Mouse (Mus musculus) hindbrain, embryonic 14.5 days (tissue): ENCODE results near the gene Nfkb2. TPM values are rescaled to one million over a fixed set of nuclear protein-coding genes. Genes with fewer than 3 reads are reported as not detected.

Experiments
- ATAC-seq: fragments of 200-750 bp; cut with Nextera tagmentation; 2 replicates; pipeline ENCODE4 v1.8.0; 2017; ENCODE audit warnings: moderate number of reproducible peaks, mild to moderate bottlenecking, moderate TSS enrichment, moderate library complexity; ENCODE audit not compliant: low FRiP score
- DNase-seq: peaks from one replicate; pipeline ENCODE4 v3.0.0-alpha.2; 2015; ENCODE audit warnings: low spot score
- H3K27ac ChIP-seq: fragments of 300-500 bp; sonication (generic); 2 replicates; pipeline ENCODE4 v1.5.1; 2014; ENCODE audit warnings: mild to moderate bottlenecking, moderate library complexity
- H3K27me3 ChIP-seq: fragments of 300-500 bp; sonication (generic); 2 replicates; pipeline ENCODE4 v1.6.1; 2014; ENCODE audit warnings: mild to moderate bottlenecking, low read length, mixed read lengths; ENCODE audit not compliant: control insufficient read depth, insufficient read depth
- H3K36me3 ChIP-seq: fragments of 300-500 bp; sonication (generic); replicated peaks from 2 replicates; pipeline ENCODE4 v1.6.1; 2014; ENCODE audit not compliant: control insufficient read depth, insufficient read depth
- H3K4me1 ChIP-seq: fragments of 300-500 bp; sonication (generic); replicated peaks from 2 replicates; pipeline ENCODE4 v1.6.1; 2014; ENCODE audit warnings: antibody characterized with exemption, low read length, mixed read lengths; ENCODE audit not compliant: control insufficient read depth, insufficient read depth
- H3K4me2 ChIP-seq: fragments of 300-500 bp; sonication (generic); replicated peaks from 2 replicates; pipeline ENCODE4 v1.6.1; 2014; ENCODE audit warnings: mild to moderate bottlenecking, moderate library complexity
- H3K4me3 ChIP-seq: fragments of 300-500 bp; sonication (generic); replicated peaks from 2 replicates; pipeline ENCODE4 v1.5.1; 2014; ENCODE audit warnings: mild to moderate bottlenecking, low read length
- H3K9ac ChIP-seq: fragments of 300-500 bp; sonication (generic); 2 replicates; pipeline ENCODE4 v1.6.1; 2014
- H3K9me3 ChIP-seq: fragments of 300-500 bp; sonication (generic); 2 replicates; pipeline ENCODE4 v1.6.1; 2016; ENCODE audit warnings: low read length; ENCODE audit not compliant: control insufficient read depth
- WGBS: fragments of 180-500 bp; shearing (Covaris S2); extraction: QIAGEN DNeasy Blood & Tissue Kit; methylation state at CpG from one replicate; pipeline ENCODE4 v1.1.7; 2014; 5-methylcytosine and 5-hydroxymethylcytosine counted together
- polyA plus RNA-seq: library from polyadenylated mRNA; unstranded; fragments of >200 nt; fragmentation: Nextera tagmentation; extraction: Ambion mirVana; gene quantifications from 2 replicates; pipeline ENCODE4 v1.2.1, GENCODE M21; 2014

The Nfkb2 gene
- polyA plus RNA-seq, 1 experiment from 2014 or later = 1.9 TPM

GRCm38 (mm10) chr19:46320076-46320785, 16.1 kb downstream of the Nfkb2 start:
- no peak for ATAC-seq

DNA sequence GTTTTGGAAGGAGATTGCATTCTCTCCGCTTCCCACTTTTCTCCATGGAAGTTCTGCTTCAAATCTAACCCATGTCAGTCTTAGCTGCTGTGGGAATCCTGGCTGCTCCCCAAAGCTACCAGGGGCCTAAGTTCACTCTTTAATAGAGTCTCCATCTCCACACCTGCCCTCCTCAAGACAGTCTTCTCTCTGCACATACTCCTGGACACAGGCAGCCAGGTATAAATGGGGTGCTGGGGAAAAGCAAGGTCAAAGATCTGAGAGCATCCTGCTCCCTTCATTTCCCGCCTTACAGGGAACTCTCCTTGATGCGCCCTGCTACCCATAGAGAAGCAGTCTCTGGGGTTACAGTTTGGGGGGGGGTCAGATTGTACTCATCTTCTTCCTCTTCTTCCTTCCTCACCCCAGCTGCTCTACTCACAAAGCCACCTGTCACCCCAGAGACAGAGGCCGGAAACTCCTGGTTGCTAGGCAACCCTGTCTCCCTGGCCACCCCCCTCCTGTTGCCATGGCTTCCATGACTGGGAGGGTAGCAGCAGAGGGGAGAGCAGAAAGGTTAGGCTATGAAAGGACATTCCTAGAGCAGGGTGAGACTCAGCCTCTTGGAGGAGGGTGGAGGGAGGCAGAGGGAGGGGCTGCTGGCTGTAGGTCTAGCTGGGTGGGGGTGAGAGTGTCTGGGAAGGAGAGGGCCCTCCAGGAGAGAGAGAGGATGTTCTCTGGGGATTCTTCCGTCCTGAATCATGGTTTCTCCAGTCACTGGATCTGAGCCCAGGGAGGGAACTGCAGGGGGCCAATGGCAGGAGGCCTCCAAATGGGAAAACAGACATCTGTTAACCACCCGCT, 17.2 kb downstream of the Nfkb2 start:
- H3K4me2 ChIP-seq = peak overlapping the region; percentile 36
- no peaks in the 10 kb centered on the region for H3K9me3 ChIP-seq
- ATAC-seq (peak; percentile 60), DNase-seq (peak; percentile 64)
- H3K9ac ChIP-seq = peak overlapping the region; percentile 40
- H3K4me3 ChIP-seq = 0 out of 2 replicates have a peak overlapping the region, but pooled peaks have one; percentile 3
- H3K27me3 ChIP-seq = peaks cover 48% of the 10 kb centered on the region
- peak overlapping the region; percentile 81 for H3K27ac ChIP-seq
- 17% methylated on average over 6 of the region's 6 CpGs for WGBS
- H3K4me1 ChIP-seq = peaks cover 80% of the 10 kb centered on the region
- H3K36me3 ChIP-seq = 0 out of 2 replicates have a peak, but pooled peaks cover 4% of the 10 kb centered on the region

More at GRCm38 (mm10) chr19:46320076-46320785, 16.1 kb downstream of the Nfkb2 start:
- WGBS = 84% methylated on average over 8 of the region's 8 CpGs
- Histone ChIP-seq H3K27me3 (peaks cover 56% of the 10 kb centered on the region), H3K36me3 (0 out of 2 replicates have a peak, but pooled peaks cover 4% of the 10 kb centered on the region), H3K9ac (no peak overlapping the region; the same call in 1 of the 2 replicates), H3K4me1 (peaks cover 76% of the 10 kb centered on the region), H3K4me3 (no peak overlapping the region), H3K4me2 (no peak overlapping the region), H3K27ac (no peak overlapping the region), H3K9me3 (no peaks in the 10 kb centered on the region)
- DNase-seq = no peak

DNA sequence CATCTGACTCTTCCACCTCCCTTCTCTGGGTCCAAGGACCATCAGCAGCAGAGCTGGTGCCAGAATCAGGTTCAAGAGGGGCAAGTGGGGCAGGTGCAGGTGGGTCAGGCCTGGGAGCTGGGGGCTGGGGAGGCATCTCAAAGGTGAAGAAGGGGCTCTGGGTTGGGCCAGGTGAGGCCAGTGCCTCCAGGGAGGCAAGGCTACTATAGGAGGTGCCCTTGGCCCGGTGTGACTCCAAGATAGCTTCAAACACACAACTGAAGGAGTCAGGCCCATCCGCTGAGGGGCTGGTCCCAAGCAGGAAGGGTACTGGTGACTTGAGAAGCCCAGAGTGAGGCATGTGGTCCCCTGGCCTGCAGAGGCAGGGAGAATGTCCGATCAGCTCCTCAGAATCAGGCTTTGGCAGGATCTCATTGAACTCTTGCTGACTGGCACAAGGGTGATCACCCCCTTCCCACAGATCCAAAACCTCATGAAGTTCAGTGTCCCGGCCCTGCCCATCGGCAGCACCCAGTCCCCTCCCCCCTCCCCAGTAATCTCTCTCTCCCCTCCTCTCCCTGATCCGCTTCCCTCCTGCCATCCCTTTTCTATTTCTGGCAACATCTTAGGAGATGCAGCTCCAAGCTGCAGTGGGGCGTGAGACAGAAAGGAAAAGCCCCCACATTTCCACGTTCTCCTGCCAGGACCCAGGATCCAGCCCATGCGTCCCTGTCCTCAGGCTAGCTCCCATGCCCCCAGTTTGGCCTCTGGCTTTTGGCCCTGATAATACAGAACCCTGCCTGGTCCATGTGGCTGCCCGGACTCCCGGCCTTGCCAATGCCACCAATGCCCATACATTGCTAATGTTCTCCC, 18.2 kb downstream of the Nfkb2 start:
- Histone ChIP-seq H3K4me2 (peak overlapping the region; percentile 36), H3K4me3 (no peak overlapping the region), H3K9me3 (no peaks in the 10 kb centered on the region), H3K36me3 (0 out of 2 replicates have a peak, but pooled peaks cover 4% of the 10 kb centered on the region), H3K27me3 (peaks cover 37% of the 10 kb centered on the region), H3K27ac (peak overlapping the region; percentile 81), H3K4me1 (peaks cover 75% of the 10 kb centered on the region), H3K9ac (peak overlapping the region; percentile 40)
- ATAC-seq (no peak), DNase-seq (no peak)
- WGBS = 58% methylated on average over 11 of the region's 11 CpGs

DNA sequence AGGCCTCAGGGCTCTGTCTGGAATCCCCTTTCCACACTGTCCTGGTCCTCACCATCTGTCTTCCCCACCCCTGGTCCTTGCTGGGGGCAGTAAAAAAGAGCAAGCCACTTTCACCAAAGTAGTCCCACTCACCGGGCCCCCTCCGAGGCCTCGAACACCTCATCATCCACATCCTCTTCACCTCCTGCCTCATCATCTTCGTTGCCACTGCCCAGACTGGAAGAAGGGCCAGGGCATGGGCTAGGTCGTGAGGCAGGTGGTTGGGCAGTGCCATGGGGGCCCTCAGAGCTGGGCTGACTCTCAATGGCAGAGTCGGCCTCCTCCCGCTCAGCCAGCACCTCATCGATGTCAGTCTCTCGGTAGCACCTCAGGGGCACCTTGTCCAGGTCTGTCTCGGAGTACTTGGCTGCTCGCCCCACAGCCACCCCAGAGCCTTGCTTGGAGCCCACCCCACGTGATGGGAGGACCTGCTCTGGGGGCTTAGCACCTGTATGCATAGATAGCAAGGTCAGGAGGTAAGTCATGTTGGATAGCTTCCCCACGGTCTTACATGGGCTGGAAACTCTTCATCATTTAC, 19.0 kb downstream of the Nfkb2 start:
- no peak overlapping the region for H3K4me3 ChIP-seq
- H3K27me3 ChIP-seq = peaks cover 34% of the 10 kb centered on the region
- DNase-seq (no peak), ATAC-seq (no peak)
- WGBS = 84% methylated on average over 13 of the region's 13 CpGs
- peak overlapping the region; percentile 40 for H3K9ac ChIP-seq
- H3K27ac ChIP-seq = no peak overlapping the region
- H3K4me1 ChIP-seq = peaks cover 73% of the 10 kb centered on the region
- H3K36me3 ChIP-seq = 0 out of 2 replicates have a peak, but pooled peaks cover 4% of the 10 kb centered on the region
- H3K4me2 ChIP-seq = no peak overlapping the region
- H3K9me3 ChIP-seq = no peaks in the 10 kb centered on the region

DNA sequence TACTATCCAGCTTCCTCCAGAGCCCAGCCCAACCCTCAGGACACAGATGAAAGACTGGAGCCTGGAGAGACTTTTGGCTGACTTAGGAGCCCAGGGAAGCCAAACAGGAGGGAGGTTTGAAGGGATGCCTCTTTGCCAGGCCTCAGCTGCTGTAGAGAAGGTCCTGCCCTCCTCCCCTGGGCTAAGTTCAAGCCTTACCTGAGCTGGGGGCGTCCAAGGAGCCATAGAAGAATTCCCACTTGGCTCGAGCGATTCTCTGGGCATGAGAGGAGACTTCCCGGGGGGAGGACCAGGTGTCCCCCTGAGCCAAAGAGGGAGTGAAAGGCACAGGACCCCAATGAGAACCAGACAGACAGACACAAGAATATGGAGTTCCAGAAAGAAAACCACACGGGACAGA, 19.6 kb downstream of the Nfkb2 start:
- no peak overlapping the region for H3K9ac ChIP-seq
- H3K27ac ChIP-seq = no peak overlapping the region
- peaks cover 67% of the 10 kb centered on the region for H3K4me1 ChIP-seq
- H3K4me2 ChIP-seq = peak overlapping the region; percentile 100; the same call in 1 of the 2 replicates
- peaks cover 28% of the 10 kb centered on the region for H3K27me3 ChIP-seq
- WGBS = 68% methylated on average over 5 of the region's 5 CpGs
- ATAC-seq (no peak), DNase-seq (no peak)
- 0 out of 2 replicates have a peak, but pooled peaks cover 4% of the 10 kb centered on the region for H3K36me3 ChIP-seq
- H3K4me3 ChIP-seq = no peak overlapping the region
- no peaks in the 10 kb centered on the region for H3K9me3 ChIP-seq

DNA sequence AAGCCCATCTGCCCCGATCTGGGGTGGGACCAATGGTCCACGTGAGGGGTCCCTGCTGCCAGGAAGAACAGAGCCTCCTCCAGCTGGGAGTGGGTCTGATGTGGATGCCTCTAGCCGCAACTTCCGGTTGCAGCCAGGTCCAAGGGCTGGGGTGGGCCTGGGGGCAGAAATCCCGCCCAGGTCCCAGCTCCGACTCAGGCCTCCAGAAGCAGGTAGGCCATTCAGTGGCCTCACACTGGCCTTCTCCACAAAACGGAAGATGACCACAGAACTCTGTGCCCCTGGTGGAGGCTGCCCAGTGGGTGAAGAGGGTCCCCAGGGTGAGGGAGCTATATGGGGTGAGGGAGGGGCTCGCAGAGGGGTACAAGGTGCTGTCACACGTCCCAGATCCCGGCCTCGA, 20.2 kb downstream of the Nfkb2 start:
- Histone ChIP-seq H3K9me3 (no peaks in the 10 kb centered on the region), H3K4me1 (peaks cover 67% of the 10 kb centered on the region), H3K4me2 (peak overlapping the region; percentile 100), H3K36me3 (0 out of 2 replicates have a peak, but pooled peaks cover 4% of the 10 kb centered on the region), H3K27me3 (peaks cover 23% of the 10 kb centered on the region), H3K4me3 (no peak overlapping the region), H3K9ac (peak overlapping the region; percentile 74; the same call in 1 of the 2 replicates), H3K27ac (no peak overlapping the region)
- no peak for ATAC-seq
- 73% methylated on average over 11 of the region's 11 CpGs for WGBS
- no peak for DNase-seq

- Histone ChIP-seq H3K4me3 (peak overlapping the region; percentile 65), H3K9me3 (no peaks in the 10 kb centered on the region), H3K36me3 (peaks cover 4% of the 10 kb centered on the region; the same call in 1 of the 2 replicates), H3K4me1 (peaks cover 67% of the 10 kb centered on the region), H3K27me3 (peaks cover 18% of the 10 kb centered on the region), H3K27ac (no peak overlapping the region), H3K9ac (peak overlapping the region; percentile 74), H3K4me2 (peak overlapping the region; percentile 100)
- no peak for DNase-seq
- 72% methylated on average over 5 of the region's 5 CpGs for WGBS
- no peak for ATAC-seq
Observed at GRCm38 (mm10) chr19:46324918-46325317, 20.8 kb downstream of the Nfkb2 start.

GRCm38 (mm10) chr19:46326019-46326755, 22.1 kb downstream of the Nfkb2 start:
- ATAC-seq = no peak
- peak overlapping the region; percentile 97 for H3K27ac ChIP-seq
- peak overlapping the region; percentile 74 for H3K9ac ChIP-seq
- 3% methylated on average over 25 of the region's 29 CpGs for WGBS
- peak overlapping the region; percentile 65 for H3K4me3 ChIP-seq
- peak overlapping the region; percentile 100 for H3K4me2 ChIP-seq
- no peaks in the 10 kb centered on the region for H3K9me3 ChIP-seq
- H3K36me3 ChIP-seq = peaks cover 16% of the 10 kb centered on the region
- peaks cover 10% of the 10 kb centered on the region for H3K27me3 ChIP-seq
- DNase-seq = peak; percentile 26
- H3K4me1 ChIP-seq = peaks cover 66% of the 10 kb centered on the region
